Mouse (Mus musculus) intestine, embryonic 14.5 days (tissue): ENCODE data around the gene Tspan15. TPM values are rescaled to one million over a fixed set of nuclear protein-coding genes. Genes with fewer than 3 reads are reported as not detected.

ENCODE experiments used
- ATAC-seq: fragments of 200-750 bp; cut with Nextera tagmentation; replicated peaks from 2 replicates; pipeline ENCODE4 v1.8.0; 2017; ENCODE audit warnings: low read depth, moderate number of reproducible peaks, moderate TSS enrichment, moderate library complexity; ENCODE audit not compliant: low FRiP score, low TSS enrichment
- DNase-seq: peaks from one replicate; pipeline ENCODE4 v3.0.0-alpha.2; 2018; ENCODE audit warnings: low spot score
- H3K27ac ChIP-seq: fragments of 300-500 bp; sonication (generic); 2 replicates; pipeline ENCODE4 v1.5.1; 2014; ENCODE audit warnings: low read depth, mild to moderate bottlenecking, control low read depth
- H3K27me3 ChIP-seq: fragments of 300-500 bp; sonication (generic); replicated peaks from 2 replicates; pipeline ENCODE4 v1.6.1; 2014; ENCODE audit warnings: low read length, control low read depth; ENCODE audit not compliant: control insufficient read depth, insufficient read depth
- H3K36me3 ChIP-seq: fragments of 300-500 bp; sonication (generic); 2 replicates; pipeline ENCODE4 v1.6.1; 2014; ENCODE audit warnings: low read length, control low read depth; ENCODE audit not compliant: control insufficient read depth, insufficient read depth
- H3K4me1 ChIP-seq: fragments of 300-500 bp; sonication (generic); replicated peaks from 2 replicates; pipeline ENCODE4 v1.6.1; 2014; ENCODE audit warnings: low read length, control low read depth, mixed read lengths; ENCODE audit not compliant: control insufficient read depth, insufficient read depth
- H3K4me2 ChIP-seq: fragments of 300-500 bp; sonication (generic); 2 replicates; pipeline ENCODE4 v1.6.1; 2014; ENCODE audit warnings: low read length
- H3K4me3 ChIP-seq: fragments of 300-500 bp; sonication (generic); 2 replicates; pipeline ENCODE4 v1.5.1; 2014; ENCODE audit warnings: low read depth, low read length, control low read depth, mixed read lengths
- H3K9ac ChIP-seq: fragments of 300-500 bp; sonication (generic); 2 replicates; pipeline ENCODE4 v1.6.1; 2014; ENCODE audit warnings: mild to moderate bottlenecking, low read length
- H3K9me3 ChIP-seq: fragments of 300-500 bp; sonication (generic); 2 replicates; pipeline ENCODE4 v1.6.1; 2016; ENCODE audit warnings: low read length, control low read depth; ENCODE audit not compliant: control insufficient read depth
- WGBS: fragments of 180-500 bp; shearing (Covaris S2); extraction: QIAGEN DNeasy Blood & Tissue Kit; methylation state at CpG from one replicate; pipeline ENCODE4 v1.1.7; 2014; 5-methylcytosine and 5-hydroxymethylcytosine counted together
- polyA plus RNA-seq: library from polyadenylated mRNA; unstranded; fragments of >200 nt; fragmentation: Nextera tagmentation; extraction: Ambion mirVana; gene quantifications from 2 replicates; pipeline ENCODE4 v1.2.1, GENCODE M21; 2014

The Tspan15 gene
- polyA plus RNA-seq, 1 experiment from 2014 or later = 32.5 TPM

DNA sequence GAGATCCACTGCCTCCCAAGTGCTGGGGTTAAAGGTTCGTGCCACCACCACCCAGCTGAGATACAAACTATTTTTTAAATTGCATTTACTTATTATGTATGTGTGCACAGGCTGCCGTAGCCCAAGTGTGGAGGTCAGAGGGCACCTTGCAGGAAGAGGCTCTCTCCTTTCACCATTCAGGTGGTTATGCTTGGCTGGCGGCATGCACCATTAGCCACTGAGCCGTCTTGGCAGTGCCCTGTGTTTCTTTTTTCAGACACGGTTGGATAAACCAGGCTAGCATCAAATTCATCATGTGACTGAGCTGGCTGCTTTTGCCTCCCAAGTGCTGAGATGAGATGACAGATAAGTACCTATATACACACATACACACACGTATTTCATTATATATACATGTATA lies 8.2 kb upstream of the Tspan15 start:
- ATAC-seq (no peak), DNase-seq (no peak)

DNA sequence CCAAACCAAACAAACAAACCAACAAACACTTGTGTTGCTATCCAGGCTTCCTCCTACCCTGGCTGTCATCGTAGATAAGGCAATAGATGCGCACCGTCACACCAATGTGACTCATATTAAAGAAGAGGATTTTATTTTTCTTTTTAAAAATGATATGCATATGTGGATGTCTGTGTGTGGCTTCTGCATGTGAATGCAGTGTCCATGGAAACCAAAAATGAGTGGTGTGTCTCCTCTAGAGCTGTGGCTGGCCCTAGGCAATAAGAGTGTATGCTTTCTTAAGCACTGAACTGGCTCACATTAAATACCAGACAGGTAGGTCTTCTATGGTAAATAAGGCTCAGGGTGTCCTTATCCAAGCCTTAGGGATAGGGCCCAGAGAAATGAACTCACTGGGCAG lies 7.6 kb upstream of the Tspan15 start:
- no peaks in the 10 kb centered on the region for H3K36me3 ChIP-seq
- ATAC-seq (no peak), DNase-seq (no peak)
- H3K4me1 ChIP-seq = no peaks in the 10 kb centered on the region
- no peak overlapping the region for H3K27ac ChIP-seq
- H3K9ac ChIP-seq = no peak overlapping the region
- no peak overlapping the region for H3K4me2 ChIP-seq
- 94% methylated on average over 3 of the region's 3 CpGs for WGBS
- no peak overlapping the region for H3K4me3 ChIP-seq
- no peaks in the 10 kb centered on the region for H3K9me3 ChIP-seq
- no peaks in the 10 kb centered on the region for H3K27me3 ChIP-seq

More for the DNA sequence above, 8.2 kb upstream of the Tspan15 start:
- WGBS = 54% methylated on average over 6 of the region's 6 CpGs
- Histone ChIP-seq H3K36me3 (no peaks in the 10 kb centered on the region), H3K27me3 (no peaks in the 10 kb centered on the region), H3K9ac (no peak overlapping the region), H3K27ac (no peak overlapping the region), H3K4me3 (no peak overlapping the region), H3K4me1 (no peaks in the 10 kb centered on the region), H3K4me2 (no peak overlapping the region), H3K9me3 (no peaks in the 10 kb centered on the region)

DNA sequence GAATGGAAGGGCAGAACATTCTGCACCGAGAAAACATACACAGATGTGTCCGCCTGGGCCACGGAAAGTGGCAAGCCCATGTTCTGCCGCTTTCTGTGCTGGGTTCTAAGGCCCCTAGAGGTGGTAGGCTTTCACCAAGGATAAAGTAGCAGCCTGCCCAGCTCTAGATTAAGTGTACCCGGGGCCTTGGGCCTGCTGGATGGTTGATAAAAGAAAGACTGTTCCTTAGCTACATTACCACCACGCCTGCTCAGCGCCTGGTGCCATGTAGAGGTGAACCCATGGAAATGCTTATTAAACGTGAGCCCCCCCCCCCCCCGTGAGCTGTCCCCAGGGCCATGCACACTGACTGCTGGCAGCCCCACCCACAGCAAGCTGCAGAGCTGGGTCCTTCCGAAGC lies 6.2 kb upstream of the Tspan15 start:
- WGBS = 88% methylated on average over 10 of the region's 10 CpGs
- H3K27me3 ChIP-seq = no peaks in the 10 kb centered on the region
- no peak overlapping the region for H3K27ac ChIP-seq
- H3K4me2 ChIP-seq = no peak overlapping the region
- H3K36me3 ChIP-seq = no peaks in the 10 kb centered on the region
- no peaks in the 10 kb centered on the region for H3K4me1 ChIP-seq
- no peak overlapping the region for H3K9ac ChIP-seq
- ATAC-seq (no peak), DNase-seq (no peak)
- no peak overlapping the region for H3K4me3 ChIP-seq
- H3K9me3 ChIP-seq = no peaks in the 10 kb centered on the region

DNA sequence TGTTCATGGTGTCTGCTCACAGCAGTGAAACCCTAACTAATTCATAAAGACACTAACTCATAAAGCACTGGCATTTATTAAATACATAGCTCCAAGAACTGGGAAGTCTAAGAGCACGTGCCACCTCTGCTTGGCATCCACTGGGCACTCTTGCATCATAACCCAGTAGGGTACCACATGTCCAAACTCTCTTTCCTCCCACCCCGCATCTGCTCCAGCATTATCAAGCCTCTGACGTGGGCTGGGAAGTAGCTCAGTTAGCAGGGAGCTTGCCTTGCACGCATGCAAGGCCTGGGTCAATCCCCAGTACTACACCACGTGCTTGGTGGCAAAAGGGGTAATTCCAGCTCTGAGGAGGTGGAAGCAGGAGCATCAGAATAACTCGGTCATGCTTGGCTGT lies 5.1 kb upstream of the Tspan15 start:
- DNase-seq = no peak
- 86% methylated on average over 6 of the region's 6 CpGs for WGBS
- Histone ChIP-seq H3K4me2 (no peak overlapping the region), H3K27ac (no peak overlapping the region), H3K9ac (no peak overlapping the region), H3K36me3 (no peaks in the 10 kb centered on the region), H3K4me3 (no peak overlapping the region), H3K4me1 (peaks cover 6% of the 10 kb centered on the region; the same call in 1 of the 2 replicates), H3K27me3 (no peaks in the 10 kb centered on the region), H3K9me3 (no peaks in the 10 kb centered on the region)
- ATAC-seq = no peak

DNA sequence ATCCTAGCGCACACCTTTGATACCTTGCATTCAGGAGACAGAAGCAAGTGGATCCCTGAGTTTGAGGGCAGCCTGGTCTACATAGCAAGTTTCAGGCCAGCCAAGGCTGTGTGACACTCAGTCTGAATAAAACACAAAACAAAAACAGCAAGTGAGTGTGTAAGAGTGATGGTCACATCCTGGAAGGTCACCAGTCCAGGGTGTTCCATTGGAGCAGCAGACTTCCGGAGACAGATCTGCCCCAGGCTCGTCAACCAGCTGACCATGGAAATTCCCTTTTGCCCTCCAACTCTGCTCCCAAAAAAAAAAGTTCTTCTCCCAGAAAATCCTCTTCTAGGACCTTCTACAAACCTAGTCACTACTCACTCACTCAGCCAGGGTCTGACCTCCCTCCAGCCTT lies 760 bp upstream of the Tspan15 start:
- no peaks in the 10 kb centered on the region for H3K9me3 ChIP-seq
- H3K27me3 ChIP-seq = no peaks in the 10 kb centered on the region
- peaks cover 20% of the 10 kb centered on the region; the same call in 1 of the 2 replicates for H3K4me1 ChIP-seq
- 67% methylated on average over 3 of the region's 3 CpGs for whole genome bisulfite sequencing
- no peak overlapping the region for H3K4me2 ChIP-seq
- no peak overlapping the region for H3K4me3 ChIP-seq
- no peak for DNase-seq
- H3K27ac ChIP-seq = no peak overlapping the region
- ATAC-seq = no peak
- H3K36me3 ChIP-seq = no peaks in the 10 kb centered on the region
- no peak overlapping the region for H3K9ac ChIP-seq

DNA sequence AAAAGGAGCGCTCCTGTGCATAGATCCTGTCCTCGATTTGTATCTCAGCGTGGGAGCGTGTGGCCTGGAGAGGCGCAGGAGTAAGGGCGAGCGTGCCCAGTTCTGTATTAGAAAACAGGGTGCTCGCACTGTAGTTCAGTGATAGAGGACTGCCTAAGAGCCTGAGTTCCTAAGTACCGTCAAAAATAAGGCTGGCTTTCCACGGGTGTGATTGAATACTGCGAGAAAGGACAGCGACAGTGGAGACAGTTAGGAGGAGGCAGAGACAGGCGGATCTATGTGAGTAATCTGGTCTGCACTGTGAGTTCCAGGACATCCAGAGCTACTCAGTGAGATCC lies 313 bp upstream of the Tspan15 start:
- DNase-seq = no peak
- Histone ChIP-seq H3K9me3 (no peaks in the 10 kb centered on the region), H3K27me3 (no peaks in the 10 kb centered on the region), H3K4me2 (peak overlapping the region; percentile 91), H3K4me3 (peak overlapping the region; percentile 71), H3K9ac (peak overlapping the region; percentile 20; the same call in 1 of the 2 replicates), H3K36me3 (no peaks in the 10 kb centered on the region), H3K4me1 (peaks cover 20% of the 10 kb centered on the region; the same call in 1 of the 2 replicates), H3K27ac (no peak overlapping the region)
- ATAC-seq = no peak
- 2% methylated on average over 13 of the region's 13 CpGs for WGBS

DNA sequence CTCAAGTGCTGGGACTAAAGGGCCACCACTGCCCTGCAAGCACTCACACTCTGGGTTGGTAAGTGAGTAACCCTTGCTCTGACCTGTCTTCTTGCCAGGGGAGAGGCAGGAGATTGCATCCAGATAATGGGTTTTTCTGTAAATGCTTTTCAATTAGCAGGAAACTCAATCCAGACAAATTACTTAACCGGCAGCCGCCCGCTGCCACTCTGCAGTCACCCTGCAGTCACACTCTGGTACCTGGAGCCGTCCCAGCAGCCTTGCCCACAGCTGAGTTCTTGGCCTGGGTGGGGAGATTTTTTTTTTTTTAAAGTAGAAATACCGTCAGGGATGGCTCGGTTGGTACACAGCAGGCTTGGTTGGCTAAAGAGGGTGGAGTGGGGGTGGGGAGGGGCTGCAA lies 2.9 kb downstream of the Tspan15 start:
- no peaks in the 10 kb centered on the region for H3K9me3 ChIP-seq
- H3K4me3 ChIP-seq = no peak overlapping the region
- 70% methylated on average over 6 of the region's 6 CpGs for WGBS
- peaks cover 27% of the 10 kb centered on the region for H3K4me1 ChIP-seq
- no peak overlapping the region for H3K9ac ChIP-seq
- H3K27ac ChIP-seq = no peak overlapping the region
- ATAC-seq = no peak
- no peaks in the 10 kb centered on the region for H3K36me3 ChIP-seq
- no peak for DNase-seq
- no peaks in the 10 kb centered on the region for H3K27me3 ChIP-seq
- H3K4me2 ChIP-seq = no peak overlapping the region

DNA sequence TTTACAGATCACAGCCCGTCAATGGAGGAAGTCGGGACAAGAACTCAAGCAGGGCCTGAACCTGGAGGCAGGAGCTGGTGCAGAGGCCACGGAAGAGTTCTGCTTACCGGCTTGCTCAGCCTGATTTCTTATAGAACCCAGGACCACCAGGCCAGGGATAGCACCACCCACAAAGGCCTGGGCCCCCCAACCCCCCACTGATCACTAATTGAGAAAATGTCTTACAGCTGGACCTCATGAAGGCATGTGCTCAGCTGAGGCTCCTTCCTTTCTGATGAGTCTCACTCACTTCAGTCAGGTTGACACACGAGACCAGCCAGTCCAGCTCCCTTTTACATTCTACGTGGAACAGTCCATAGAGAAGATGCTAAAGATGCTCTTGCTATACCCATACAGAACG lies 5.2 kb downstream of the Tspan15 start:
- no peaks in the 10 kb centered on the region for H3K27me3 ChIP-seq
- H3K4me3 ChIP-seq = no peak overlapping the region
- H3K9me3 ChIP-seq = no peaks in the 10 kb centered on the region
- no peak for DNase-seq
- no peak overlapping the region for H3K4me2 ChIP-seq
- no peak overlapping the region for H3K27ac ChIP-seq
- peaks cover 29% of the 10 kb centered on the region; the same call in 1 of the 2 replicates for H3K4me1 ChIP-seq
- 74% methylated on average over 7 of the region's 7 CpGs for whole genome bisulfite sequencing
- ATAC-seq = no peak
- no peak overlapping the region for H3K9ac ChIP-seq
- H3K36me3 ChIP-seq = no peaks in the 10 kb centered on the region

DNA sequence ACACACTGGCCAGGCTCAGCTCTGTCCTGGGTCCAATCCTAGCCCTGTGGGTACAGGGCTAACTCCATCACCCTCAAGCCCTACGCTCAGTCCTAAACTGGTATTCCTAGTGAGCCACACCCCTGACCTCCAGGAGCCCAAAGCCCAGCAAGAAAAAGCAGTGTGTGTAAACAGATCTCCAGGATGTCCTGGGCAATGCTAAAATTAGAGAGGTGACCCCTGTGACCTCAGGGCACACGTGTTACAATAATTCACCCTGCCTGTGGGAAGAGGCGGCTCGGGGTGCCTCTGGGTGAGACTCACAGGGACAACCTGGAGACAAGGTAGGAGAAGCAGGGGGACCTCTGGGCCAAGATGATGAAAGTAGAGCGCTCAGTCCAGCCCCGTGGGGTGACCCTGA lies 6.8 kb downstream of the Tspan15 start:
- ATAC-seq = no peak
- H3K4me2 ChIP-seq = no peak overlapping the region
- no peaks in the 10 kb centered on the region for H3K9me3 ChIP-seq
- H3K9ac ChIP-seq = no peak overlapping the region
- no peak for DNase-seq
- no peaks in the 10 kb centered on the region for H3K36me3 ChIP-seq
- no peak overlapping the region for H3K4me3 ChIP-seq
- H3K27ac ChIP-seq = no peak overlapping the region
- H3K27me3 ChIP-seq = no peaks in the 10 kb centered on the region
- 51% methylated on average over 6 of the region's 6 CpGs for WGBS
- peaks cover 18% of the 10 kb centered on the region; the same call in 1 of the 2 replicates for H3K4me1 ChIP-seq
